Mouse (Mus musculus): Measurements from ENCODE around the gene Trpc4.

The Trpc4 gene

DNA sequence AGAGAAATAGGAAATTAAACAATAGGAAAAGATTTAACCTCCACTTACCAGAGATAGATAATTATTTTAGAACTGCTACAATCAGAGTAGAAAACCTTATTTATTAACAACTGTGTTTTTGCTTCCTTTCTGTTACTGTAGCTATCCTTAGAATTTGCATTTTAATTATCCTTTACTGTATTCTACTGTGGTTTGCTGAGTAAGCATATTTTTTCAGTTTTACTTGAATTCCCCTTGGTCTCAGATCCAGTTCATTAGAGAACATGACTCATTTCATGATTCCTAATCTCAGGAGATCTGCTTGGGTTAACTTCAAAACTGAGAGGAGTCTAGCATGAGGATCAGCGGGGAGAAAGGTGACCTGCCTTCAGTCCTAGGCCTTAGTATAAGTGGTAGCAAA, 111.1 kb downstream of the Trpc4 start:
- DNase-seq (ENCODE audit: low read depth, low spot score) = no peak

DNA sequence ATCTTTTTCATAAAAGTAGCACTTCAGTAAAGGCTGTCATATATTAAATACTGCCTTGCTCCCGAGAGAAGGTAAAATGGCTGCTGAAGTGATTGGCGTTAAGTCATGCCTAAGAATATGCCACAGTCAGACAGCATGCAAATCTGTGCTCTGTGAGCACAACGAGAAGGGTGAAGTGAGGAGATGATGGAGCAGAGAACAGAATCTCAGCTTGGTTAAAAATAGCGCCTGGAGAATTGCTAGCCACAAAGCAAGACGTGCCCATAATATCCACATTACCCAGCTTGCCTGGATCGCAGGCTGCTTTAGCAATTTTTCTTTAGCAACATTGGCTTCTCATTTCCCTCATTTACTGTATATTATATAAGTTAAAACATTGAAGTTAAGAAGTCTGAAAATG, 113.3 kb downstream of the Trpc4 start:
- no peak for DNase-seq (ENCODE audit: low read depth, low spot score)

DNA sequence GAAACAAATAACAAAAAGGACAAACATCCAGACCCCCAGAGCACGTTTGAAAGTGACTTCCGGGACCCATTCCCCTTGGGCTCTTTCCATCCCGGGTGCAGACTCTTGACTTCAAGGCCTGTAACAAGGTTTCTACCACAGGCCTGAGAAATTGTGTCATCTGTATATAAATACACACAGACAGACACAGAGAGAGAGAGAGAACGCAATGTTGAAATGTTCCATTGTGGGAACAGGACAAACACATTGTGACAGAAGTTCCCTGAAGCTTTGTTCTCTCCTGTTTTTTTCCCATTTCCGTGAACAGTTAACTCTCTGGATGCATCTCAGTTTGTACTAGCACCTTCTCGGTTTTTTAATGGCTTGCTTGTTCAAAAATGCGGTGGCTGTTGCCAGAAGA, 118.8 kb downstream of the Trpc4 start:
- DNase-seq (ENCODE audit: low read depth, low spot score) = no peak

GRCm38 (mm10) chr3:54289731-54290130, 133.9 kb downstream of the Trpc4 start:
- peak; percentile 17 for DNase-seq (ENCODE audit: low read depth, low spot score)

DNA sequence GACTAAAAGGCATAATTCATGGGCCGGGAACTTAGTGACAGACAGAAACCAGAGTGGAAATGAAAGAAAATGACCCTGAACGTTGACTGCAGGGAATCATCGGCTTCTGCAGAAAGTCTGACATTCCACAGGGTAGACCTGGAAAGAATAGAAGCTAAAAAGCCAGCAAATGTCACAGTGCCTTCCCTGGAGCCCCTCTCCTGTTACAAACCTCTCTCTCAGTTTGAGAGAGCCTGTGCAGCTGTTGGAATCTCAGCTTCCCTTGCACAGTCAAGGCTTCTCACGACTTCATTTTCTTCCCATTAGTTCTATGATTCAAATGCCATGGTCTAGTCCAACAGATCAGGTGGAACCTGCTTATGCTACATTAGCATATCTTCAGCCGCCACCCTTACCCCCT, 154.8 kb downstream of the Trpc4 start:
- peak; percentile 25 for DNase-seq (ENCODE audit: low read depth, low spot score)

GRCm38 (mm10) chr3:54314055-54314454, 158.2 kb downstream of the Trpc4 start:
- no peak for DNase-seq (ENCODE audit: low read depth, low spot score)

- DNase-seq (ENCODE audit: low read depth, low spot score) = peak; percentile 64
Observed at GRCm38 (mm10) chr3:54352891-54353652, 197.2 kb downstream of the Trpc4 start.

GRCm38 (mm10) chr3:54357561-54357960, 201.7 kb downstream of the Trpc4 start:
- DNase-seq (ENCODE audit: low read depth, low spot score) = no peak

- peak; percentile 49 for DNase-seq (ENCODE audit: low read depth, low spot score)
Observed at GRCm38 (mm10) chr3:54358463-54359189, 202.8 kb downstream of the Trpc4 start.

- DNase-seq (ENCODE audit: low read depth, low spot score) = no peak
Observed at GRCm38 (mm10) chr3:54360897-54361296, 205.1 kb downstream of the Trpc4 start, which contains the start of gene Postn. Gene Postn, plus strand, starts transcription at chr3:54361109.

- no peak for DNase-seq (ENCODE audit: low read depth, low spot score)
Observed at GRCm38 (mm10) chr3:54361656-54362055, 205.8 kb downstream of the Trpc4 start.
